Mouse (Mus musculus) liver, embryonic 13.5 days (tissue): Measurements from ENCODE around the gene Cd48. TPM values are rescaled to one million over a fixed set of nuclear protein-coding genes. Genes with fewer than 3 reads are reported as not detected.
"Not testable (repeated sequence)": the region's sequence is repeated elsewhere in the genome, so short reads cannot be mapped to it uniquely, and the experiment has no call there.

Experiments
- ATAC-seq: fragments of 200-750 bp; cut with Nextera tagmentation; 2 replicates; pipeline ENCODE4 v1.8.0; 2017; ENCODE audit warnings: low read depth, mild to moderate bottlenecking, moderate number of reproducible peaks, moderate library complexity
- DNase-seq: peaks from one replicate; pipeline ENCODE4 v3.0.0; 2022
- H3K27ac ChIP-seq: fragments of 300-500 bp; sonication (generic); 2 replicates; pipeline ENCODE4 v1.5.1; 2015; ENCODE audit warnings: moderate library complexity, mild to moderate bottlenecking, inconsistent platforms
- H3K27me3 ChIP-seq: fragments of 300-500 bp; sonication (generic); 2 replicates; pipeline ENCODE4 v1.6.1; 2015; ENCODE audit warnings: mild to moderate bottlenecking, inconsistent platforms
- H3K36me3 ChIP-seq: fragments of 300-500 bp; sonication (generic); 2 replicates; pipeline ENCODE4 v1.6.1; 2015; ENCODE audit warnings: mild to moderate bottlenecking, inconsistent platforms
- H3K4me1 ChIP-seq: fragments of 300-500 bp; sonication (generic); replicated peaks from 2 replicates; pipeline ENCODE4 v1.6.1; 2015; ENCODE audit warnings: inconsistent platforms
- H3K4me2 ChIP-seq: fragments of 300-500 bp; sonication (generic); 2 replicates; pipeline ENCODE4 v1.6.1; 2015; ENCODE audit warnings: inconsistent platforms, mild to moderate bottlenecking, moderate library complexity
- H3K4me3 ChIP-seq: fragments of 300-500 bp; sonication (generic); replicated peaks from 2 replicates; pipeline ENCODE4 v1.5.1; 2015; ENCODE audit warnings: mild to moderate bottlenecking, inconsistent platforms
- H3K9ac ChIP-seq: fragments of 300-500 bp; sonication (generic); 2 replicates; pipeline ENCODE4 v1.6.1; 2015; ENCODE audit warnings: mild to moderate bottlenecking, inconsistent platforms
- H3K9me3 ChIP-seq: fragments of 300-500 bp; sonication (generic); replicated peaks from 2 replicates; pipeline ENCODE4 v1.6.1; 2016; ENCODE audit warnings: inconsistent platforms
- WGBS: fragments of 180-500 bp; shearing (Covaris S2); methylation state at CpG from one replicate; pipeline ENCODE4 v1.1.7; 2015; ENCODE audit not compliant: insufficient replicate concordance; 5-methylcytosine and 5-hydroxymethylcytosine counted together
- microRNA-seq: library from miRNA; unstranded; fragments of <30 nt; microRNA quantifications from one replicate; pipeline ENCODE4, GENCODE M21; 2016
- polyA plus RNA-seq: library from polyadenylated mRNA; unstranded; fragments of >200 nt; fragmentation: Nextera tagmentation; extraction: Ambion mirVana; gene quantifications from 2 replicates; pipeline ENCODE4 v1.2.1, GENCODE M21; 2015

The Cd48 gene
- polyA plus RNA-seq, 1 experiment from 2014 or later: 10.3 TPM

- 8% methylated on average over 6 of the region's 6 CpGs for WGBS
- no peak overlapping the region for H3K9ac ChIP-seq
- H3K36me3 ChIP-seq: no peaks in the 10 kb centered on the region
- ATAC-seq (no peak), DNase-seq (peak; percentile 19)
- H3K9me3 ChIP-seq: no peaks in the 10 kb centered on the region
- H3K27me3 ChIP-seq: no peaks in the 10 kb centered on the region
- no peak overlapping the region for H3K4me2 ChIP-seq
- no peak overlapping the region for H3K4me3 ChIP-seq
- no peak overlapping the region for H3K27ac ChIP-seq
- H3K4me1 ChIP-seq: peaks cover 5% of the 10 kb centered on the region
These were observed 17.2 kb downstream of the Cd48 start for GRCm38 (mm10) chr1:171698983-171699382.

GRCm38 (mm10) chr1:171713736-171714135, 31.9 kb downstream of the Cd48 start:
- H3K27me3 ChIP-seq, H3K9ac ChIP-seq, H3K9me3 ChIP-seq, H3K4me3 ChIP-seq, H3K4me1 ChIP-seq, DNase-seq, H3K27ac ChIP-seq, H3K4me2 ChIP-seq, H3K36me3 ChIP-seq, ATAC-seq: not testable (repeated sequence)
- 65% methylated on average over 1 of the region's 1 CpGs for WGBS

- ATAC-seq (no peak), DNase-seq (no peak)
- Histone ChIP-seq H3K9me3 (no peaks in the 10 kb centered on the region), H3K4me2 (no peak overlapping the region), H3K27ac (no peak overlapping the region), H3K4me3 (no peak overlapping the region), H3K4me1 (no peaks in the 10 kb centered on the region), H3K36me3 (no peaks in the 10 kb centered on the region), H3K9ac (no peak overlapping the region), H3K27me3 (no peaks in the 10 kb centered on the region)
- WGBS: 62% methylated on average over 2 of the region's 2 CpGs
These were observed 33.6 kb downstream of the Cd48 start for GRCm38 (mm10) chr1:171715434-171715833.

GRCm38 (mm10) chr1:171716232-171716631, 34.4 kb downstream of the Cd48 start:
- Histone ChIP-seq H3K9me3 (no peaks in the 10 kb centered on the region), H3K4me1 (no peaks in the 10 kb centered on the region), H3K27ac (no peak overlapping the region), H3K27me3 (no peaks in the 10 kb centered on the region), H3K4me2 (no peak overlapping the region), H3K36me3 (no peaks in the 10 kb centered on the region), H3K9ac (no peak overlapping the region), H3K4me3 (no peak overlapping the region)
- WGBS: 61% methylated on average over 1 of the region's 1 CpGs
- ATAC-seq (no peak), DNase-seq (no peak)

- Histone ChIP-seq H3K4me1 (no peaks in the 10 kb centered on the region), H3K36me3 (no peaks in the 10 kb centered on the region), H3K4me3 (no peak overlapping the region), H3K4me2 (no peak overlapping the region), H3K9me3 (peaks cover 4% of the 10 kb centered on the region; the same call in 1 of the 2 replicates), H3K9ac (no peak overlapping the region), H3K27me3 (no peaks in the 10 kb centered on the region), H3K27ac (no peak overlapping the region)
- ATAC-seq (no peak), DNase-seq (no peak)
These were observed 49.4 kb downstream of the Cd48 start for GRCm38 (mm10) chr1:171731195-171731594.

- Histone ChIP-seq H3K36me3 (no peaks in the 10 kb centered on the region), H3K4me3 (no peak overlapping the region), H3K9ac (no peak overlapping the region), H3K27me3 (no peaks in the 10 kb centered on the region), H3K9me3 (no peaks in the 10 kb centered on the region), H3K4me1 (no peaks in the 10 kb centered on the region), H3K4me2 (no peak overlapping the region), H3K27ac (no peak overlapping the region)
- DNase-seq: no peak
- 54% methylated on average over 6 of the region's 6 CpGs for WGBS
- no peak for ATAC-seq
These were observed 53.1 kb downstream of the Cd48 start for GRCm38 (mm10) chr1:171734898-171735297.

GRCm38 (mm10) chr1:171748127-171748969, 66.5 kb downstream of the Cd48 start:
- 54% methylated on average over 3 of the region's 3 CpGs for WGBS
- no peak overlapping the region for H3K27ac ChIP-seq
- H3K27me3 ChIP-seq: no peaks in the 10 kb centered on the region
- H3K36me3 ChIP-seq: no peaks in the 10 kb centered on the region
- ATAC-seq (no peak), DNase-seq (no peak)
- no peak overlapping the region for H3K4me2 ChIP-seq
- H3K9me3 ChIP-seq: no peaks in the 10 kb centered on the region
- H3K4me1 ChIP-seq: no peaks in the 10 kb centered on the region
- H3K4me3 ChIP-seq: no peak overlapping the region
- no peak overlapping the region for H3K9ac ChIP-seq

Small RNAs within 50 kb of the gene (microRNA-seq; reads per million reads assigned to microRNA genes)
- not detected for gene Mir7683

Other genes with a start within 250 kb of the Cd48 start
- gene F11r, start 244.5 kb upstream of the Cd48 start, polyA plus RNA-seq: 20.6 and 24.3 TPM in 2 replicates
- 3.5 and 3.7 TPM in 2 replicates for gene Alyref2, start 178.5 kb upstream of the Cd48 start, polyA plus RNA-seq
- not detected in 2 replicates for gene Itln1, start 146.7 kb upstream of the Cd48 start, polyA plus RNA-seq
- 0.37 and 0.46 TPM in 2 replicates for gene Cd244a, start 122.8 kb upstream of the Cd48 start, polyA plus RNA-seq
- gene Ly9, start 74.6 kb upstream of the Cd48 start, polyA plus RNA-seq: 0.95 and 1.4 TPM in 2 replicates
- not detected in 2 replicates for gene Slamf7, start 29.0 kb upstream of the Cd48 start, polyA plus RNA-seq
- 2.4 and 2.7 TPM in 2 replicates for gene Slamf1, start 85.1 kb downstream of the Cd48 start, polyA plus RNA-seq
- 3.8 and 6.3 TPM in 2 replicates for gene Cd84, start 157.7 kb downstream of the Cd48 start, polyA plus RNA-seq
- not detected in 2 replicates for gene Gm10521, start 213.7 kb downstream of the Cd48 start, polyA plus RNA-seq
- 0.40 and 0.72 TPM in 2 replicates for gene Slamf6, start 235.5 kb downstream of the Cd48 start, polyA plus RNA-seq